Mouse (Mus musculus) kidney, embryonic 16.5 days (tissue): Measurements from ENCODE around the gene Ensa. TPM values are rescaled to one million over a fixed set of nuclear protein-coding genes. Genes with fewer than 3 reads are reported as not detected.
A peak's percentile ranks its signal among the peaks of the same experiment; 100 is the strongest.

Experiments used
- ATAC-seq: fragments of 200-750 bp; cut with Nextera tagmentation; 2 replicates; pipeline ENCODE4 v1.8.0; 2017; ENCODE audit warnings: moderate TSS enrichment; ENCODE audit not compliant: low FRiP score, low TSS enrichment
- H3K27ac ChIP-seq: fragments of 300-500 bp; sonication (generic); 2 replicates; pipeline ENCODE4 v1.5.1; 2014; ENCODE audit warnings: low read length
- H3K27me3 ChIP-seq: fragments of 300-500 bp; sonication (generic); 2 replicates; pipeline ENCODE4 v1.6.1; 2014; ENCODE audit warnings: low read length, control low read depth, mixed read lengths; ENCODE audit not compliant: insufficient read depth
- H3K36me3 ChIP-seq: fragments of 300-500 bp; sonication (generic); 2 replicates; pipeline ENCODE4 v1.6.1; 2014; ENCODE audit warnings: low read length, control low read depth, mixed read lengths; ENCODE audit not compliant: insufficient read depth
- H3K4me1 ChIP-seq: fragments of 300-500 bp; sonication (generic); 2 replicates; pipeline ENCODE4 v1.6.1; 2014; ENCODE audit warnings: low read length, control low read depth, mixed read lengths; ENCODE audit not compliant: insufficient read depth
- H3K4me2 ChIP-seq: fragments of 300-500 bp; sonication (generic); replicated peaks from 2 replicates; pipeline ENCODE4 v1.6.1; 2014; ENCODE audit warnings: low read depth, low read length
- H3K4me3 ChIP-seq: fragments of 300-500 bp; sonication (generic); 2 replicates; pipeline ENCODE4 v1.5.1; 2014; ENCODE audit warnings: mild to moderate bottlenecking, low read length
- H3K9ac ChIP-seq: fragments of 300-500 bp; sonication (generic); replicated peaks from 2 replicates; pipeline ENCODE4 v1.6.1; 2014; ENCODE audit warnings: low read length
- H3K9me3 ChIP-seq: fragments of 300-500 bp; sonication (generic); 2 replicates; pipeline ENCODE4 v1.6.1; 2016; ENCODE audit warnings: low read length, control low read depth
- WGBS: fragments of 180-500 bp; shearing (Covaris S2); extraction: QIAGEN DNeasy Blood & Tissue Kit; methylation state at CpG from one replicate; pipeline ENCODE4 v1.1.7; 2014; 5-methylcytosine and 5-hydroxymethylcytosine counted together
- polyA plus RNA-seq: library from polyadenylated mRNA; unstranded; fragments of >200 nt; fragmentation: Nextera tagmentation; extraction: Ambion mirVana; gene quantifications from 2 replicates; pipeline ENCODE4 v1.2.1, GENCODE M21; 2015

The Ensa gene
- polyA plus RNA-seq, 1 experiment from 2014 or later, result 76.4 TPM

GRCm38 (mm10) chr3:95675301-95676092 lies 50.7 kb downstream of the Ensa start:
- ATAC-seq, result peak; percentile 36; the same call in 1 of the 2 replicates
- Histone ChIP-seq H3K9ac (peak overlapping the region; percentile 53), H3K27me3 (no peaks in the 10 kb centered on the region), H3K36me3 (0 out of 2 replicates have a peak, but pooled peaks cover 6% of the 10 kb centered on the region), H3K4me3 (0 out of 2 replicates have a peak overlapping the region, but pooled peaks have one; percentile 6), H3K4me2 (peak overlapping the region; percentile 19), H3K4me1 (peaks cover 52% of the 10 kb centered on the region), H3K9me3 (no peaks in the 10 kb centered on the region), H3K27ac (peak overlapping the region; percentile 98)
- WGBS, result 15% methylated on average over 8 of the region's 8 CpGs

- Histone ChIP-seq H3K4me3 (no peak overlapping the region), H3K27me3 (no peaks in the 10 kb centered on the region), H3K4me2 (no peak overlapping the region), H3K36me3 (0 out of 2 replicates have a peak, but pooled peaks cover 6% of the 10 kb centered on the region), H3K9ac (no peak overlapping the region), H3K9me3 (no peaks in the 10 kb centered on the region), H3K27ac (peak overlapping the region; percentile 98; the same call in 1 of the 2 replicates), H3K4me1 (peaks cover 61% of the 10 kb centered on the region)
- no peak for ATAC-seq
- 64% methylated on average over 15 of the region's 15 CpGs for WGBS
Measured at GRCm38 (mm10) chr3:95676745-95677419, 52.1 kb downstream of the Ensa start.

GRCm38 (mm10) chr3:95677420-95678090 lies 52.8 kb downstream of the Ensa start:
- peaks cover 55% of the 10 kb centered on the region for H3K4me1 ChIP-seq
- H3K27ac ChIP-seq, result no peak overlapping the region
- H3K4me3 ChIP-seq, result no peak overlapping the region
- H3K9ac ChIP-seq, result no peak overlapping the region
- H3K27me3 ChIP-seq, result no peaks in the 10 kb centered on the region
- 76% methylated on average over 19 of the region's 19 CpGs for WGBS
- 0 out of 2 replicates have a peak, but pooled peaks cover 6% of the 10 kb centered on the region for H3K36me3 ChIP-seq
- H3K4me2 ChIP-seq, result no peak overlapping the region
- no peaks in the 10 kb centered on the region for H3K9me3 ChIP-seq
- no peak for ATAC-seq

GRCm38 (mm10) chr3:95679551-95679950 lies 54.8 kb downstream of the Ensa start:
- Histone ChIP-seq H3K36me3 (peaks cover 8% of the 10 kb centered on the region; the same call in 1 of the 2 replicates), H3K4me2 (no peak overlapping the region), H3K4me1 (peaks cover 39% of the 10 kb centered on the region), H3K4me3 (no peak overlapping the region), H3K27me3 (no peaks in the 10 kb centered on the region), H3K9me3 (no peaks in the 10 kb centered on the region), H3K9ac (no peak overlapping the region), H3K27ac (no peak overlapping the region)
- 91% methylated on average over 8 of the region's 8 CpGs for WGBS
- ATAC-seq, result no peak

GRCm38 (mm10) chr3:95680673-95681072 lies 55.9 kb downstream of the Ensa start:
- Histone ChIP-seq H3K9me3 (no peaks in the 10 kb centered on the region), H3K4me1 (peaks cover 32% of the 10 kb centered on the region), H3K27ac (no peak overlapping the region), H3K27me3 (no peaks in the 10 kb centered on the region), H3K4me2 (no peak overlapping the region), H3K9ac (no peak overlapping the region), H3K36me3 (peaks cover 8% of the 10 kb centered on the region; the same call in 1 of the 2 replicates), H3K4me3 (no peak overlapping the region)
- ATAC-seq, result no peak
- 80% methylated on average over 6 of the region's 6 CpGs for WGBS

- WGBS, result 29% methylated on average over 11 of the region's 11 CpGs
- ATAC-seq, result no peak
- Histone ChIP-seq H3K4me2 (no peak overlapping the region), H3K4me1 (peaks cover 32% of the 10 kb centered on the region), H3K36me3 (peaks cover 8% of the 10 kb centered on the region; the same call in 1 of the 2 replicates), H3K9ac (no peak overlapping the region), H3K4me3 (no peak overlapping the region), H3K9me3 (no peaks in the 10 kb centered on the region), H3K27me3 (no peaks in the 10 kb centered on the region), H3K27ac (no peak overlapping the region)
Measured at GRCm38 (mm10) chr3:95681365-95681764, 56.6 kb downstream of the Ensa start.

Other genes with a start within 250 kb of the Ensa start
- gene 4930558C23Rik, start 222.2 kb upstream of the Ensa start, polyA plus RNA-seq, result 0.52 TPM in 1 of 2 replicates, not detected in the other
- gene Arnt, start 190.6 kb upstream of the Ensa start, polyA plus RNA-seq, result 46.0 and 47.7 TPM in 2 replicates
- 5.6 and 8.9 TPM in 2 replicates for gene Ctsk, start 125.7 kb upstream of the Ensa start, polyA plus RNA-seq
- 12.1 and 12.4 TPM in 2 replicates for gene Ctss, start 98.2 kb upstream of the Ensa start, polyA plus RNA-seq
- 0.17 TPM in 1 of 2 replicates, not detected in the other for gene Hormad1, start 65.3 kb upstream of the Ensa start, polyA plus RNA-seq
- gene Golph3l, start 36.1 kb upstream of the Ensa start, polyA plus RNA-seq, result 36.4 and 38.5 TPM in 2 replicates
- 23.7 and 38.1 TPM in 2 replicates for gene Mcl1, start 33.8 kb downstream of the Ensa start, polyA plus RNA-seq
- gene Adamtsl4, start 62.9 kb downstream of the Ensa start, polyA plus RNA-seq, result 3.8 and 3.9 TPM in 2 replicates
- gene Ecm1, start 114.6 kb downstream of the Ensa start, polyA plus RNA-seq, result 174 and 208 TPM in 2 replicates
- gene Tars2, start 135.2 kb downstream of the Ensa start, polyA plus RNA-seq, result 53.2 and 55.9 TPM in 2 replicates
- gene Rprd2, start 193.9 kb downstream of the Ensa start, polyA plus RNA-seq, result 19.9 and 22.7 TPM in 2 replicates
- gene Prpf3, start 230.9 kb downstream of the Ensa start, polyA plus RNA-seq, result 56.3 and 57.0 TPM in 2 replicates
- 355 and 371 TPM in 2 replicates for gene Mrps21, start 246.5 kb downstream of the Ensa start, polyA plus RNA-seq